Mouse (Mus musculus) neural tube, embryonic 13.5 days (tissue): ENCODE results near the gene St3gal3. TPM values are rescaled to one million over a fixed set of nuclear protein-coding genes. Genes with fewer than 3 reads are reported as not detected.

Experiments used
- ATAC-seq: fragments of 200-750 bp; cut with Nextera tagmentation; 2 replicates; pipeline ENCODE4 v1.8.0; 2017; ENCODE audit warnings: low read depth, mild to moderate bottlenecking, moderate TSS enrichment, moderate library complexity
- H3K27ac ChIP-seq: fragments of 300-500 bp; sonication (generic); replicated peaks from 2 replicates; pipeline ENCODE4 v1.5.1; 2015; ENCODE audit warnings: moderate library complexity, mild to moderate bottlenecking, inconsistent platforms
- H3K27me3 ChIP-seq: fragments of 300-500 bp; sonication (generic); 2 replicates; pipeline ENCODE4 v1.6.1; 2015; ENCODE audit warnings: mild to moderate bottlenecking, inconsistent platforms
- H3K36me3 ChIP-seq: fragments of 300-500 bp; sonication (generic); 2 replicates; pipeline ENCODE4 v1.6.1; 2015; ENCODE audit warnings: mild to moderate bottlenecking, inconsistent platforms
- H3K4me1 ChIP-seq: fragments of 300-500 bp; sonication (generic); replicated peaks from 2 replicates; pipeline ENCODE4 v1.6.1; 2015; ENCODE audit warnings: inconsistent platforms
- H3K4me2 ChIP-seq: fragments of 300-500 bp; sonication (generic); 2 replicates; pipeline ENCODE4 v1.6.1; 2015; ENCODE audit warnings: inconsistent platforms, mild to moderate bottlenecking, moderate library complexity
- H3K4me3 ChIP-seq: fragments of 300-500 bp; sonication (generic); 2 replicates; pipeline ENCODE4 v1.5.1; 2015; ENCODE audit warnings: mild to moderate bottlenecking, inconsistent platforms
- H3K9ac ChIP-seq: fragments of 300-500 bp; sonication (generic); 2 replicates; pipeline ENCODE4 v1.6.1; 2015; ENCODE audit warnings: moderate library complexity, mild to moderate bottlenecking, inconsistent platforms
- H3K9me3 ChIP-seq: fragments of 300-500 bp; sonication (generic); 2 replicates; pipeline ENCODE4 v1.6.1; 2016; ENCODE audit warnings: inconsistent platforms
- WGBS: fragments of 180-500 bp; shearing (Covaris S2); methylation state at CpG from one replicate; pipeline ENCODE4 v1.1.7; 2015; 5-methylcytosine and 5-hydroxymethylcytosine counted together
- polyA plus RNA-seq: library from polyadenylated mRNA; unstranded; fragments of >200 nt; fragmentation: Nextera tagmentation; extraction: Ambion mirVana; gene quantifications from 2 replicates; pipeline ENCODE4 v1.2.1, GENCODE M21; 2015

The St3gal3 gene
- polyA plus RNA-seq, 1 experiment from 2014 or later: 12.2 TPM

DNA sequence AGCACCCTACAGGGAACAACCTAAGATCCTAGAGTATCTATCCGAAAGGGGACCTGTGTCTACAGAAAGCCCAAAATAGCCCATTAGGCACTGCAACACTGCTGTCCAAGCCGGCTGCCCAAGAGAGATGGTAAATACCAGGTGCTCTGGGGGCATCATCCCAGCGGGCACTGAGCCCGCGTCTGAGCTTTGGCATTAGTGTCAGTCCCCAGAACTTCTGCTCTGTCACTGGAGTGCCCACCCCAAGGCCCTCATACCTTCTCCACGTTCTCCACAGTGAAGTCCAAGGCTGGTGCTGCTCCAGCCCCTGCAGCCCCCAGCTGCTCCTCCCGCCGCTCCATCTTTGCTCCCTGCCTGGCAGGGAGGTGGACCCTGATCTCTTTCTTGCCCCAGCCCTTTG is 220.7 kb downstream of the St3gal3 start:
- Histone ChIP-seq H3K4me3 (peak overlapping the region; percentile 63), H3K4me1 (peaks cover 64% of the 10 kb centered on the region), H3K36me3 (peaks cover 23% of the 10 kb centered on the region), H3K27ac (0 out of 2 replicates have a peak overlapping the region, but pooled peaks have one; percentile 85), H3K4me2 (peak overlapping the region; percentile 100), H3K9me3 (no peaks in the 10 kb centered on the region), H3K9ac (peak overlapping the region; percentile 96), H3K27me3 (no peaks in the 10 kb centered on the region)
- no peak for ATAC-seq
- 17% methylated on average over 8 of the region's 8 CpGs for WGBS

DNA sequence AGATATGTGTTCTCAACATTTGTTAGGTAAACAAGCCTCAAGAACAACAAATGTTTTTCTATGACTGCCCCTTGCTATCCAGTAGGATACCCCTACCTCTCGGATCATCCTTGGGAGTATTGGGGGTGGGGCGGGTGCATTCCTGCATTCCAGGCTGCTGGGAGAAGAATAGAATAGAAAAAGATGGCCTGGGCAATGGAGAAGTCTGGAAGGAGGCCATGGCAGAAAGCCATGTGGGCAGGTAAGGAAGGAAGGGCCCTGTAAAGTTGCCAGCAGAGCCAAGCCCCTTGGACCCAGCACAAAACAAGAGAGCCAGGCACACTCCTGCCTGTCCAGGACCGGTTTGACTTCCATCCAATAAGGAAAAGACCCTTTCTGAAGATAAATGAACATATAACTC is 221.3 kb downstream of the St3gal3 start:
- peak overlapping the region; percentile 63 for H3K4me3 ChIP-seq
- no peak overlapping the region for H3K27ac ChIP-seq
- peak overlapping the region; percentile 100 for H3K4me2 ChIP-seq
- no peaks in the 10 kb centered on the region for H3K27me3 ChIP-seq
- peaks cover 23% of the 10 kb centered on the region for H3K36me3 ChIP-seq
- peaks cover 70% of the 10 kb centered on the region for H3K4me1 ChIP-seq
- peak overlapping the region; percentile 96 for H3K9ac ChIP-seq
- no peak for ATAC-seq
- WGBS: 50% methylated on average over 3 of the region's 3 CpGs
- H3K9me3 ChIP-seq: no peaks in the 10 kb centered on the region

DNA sequence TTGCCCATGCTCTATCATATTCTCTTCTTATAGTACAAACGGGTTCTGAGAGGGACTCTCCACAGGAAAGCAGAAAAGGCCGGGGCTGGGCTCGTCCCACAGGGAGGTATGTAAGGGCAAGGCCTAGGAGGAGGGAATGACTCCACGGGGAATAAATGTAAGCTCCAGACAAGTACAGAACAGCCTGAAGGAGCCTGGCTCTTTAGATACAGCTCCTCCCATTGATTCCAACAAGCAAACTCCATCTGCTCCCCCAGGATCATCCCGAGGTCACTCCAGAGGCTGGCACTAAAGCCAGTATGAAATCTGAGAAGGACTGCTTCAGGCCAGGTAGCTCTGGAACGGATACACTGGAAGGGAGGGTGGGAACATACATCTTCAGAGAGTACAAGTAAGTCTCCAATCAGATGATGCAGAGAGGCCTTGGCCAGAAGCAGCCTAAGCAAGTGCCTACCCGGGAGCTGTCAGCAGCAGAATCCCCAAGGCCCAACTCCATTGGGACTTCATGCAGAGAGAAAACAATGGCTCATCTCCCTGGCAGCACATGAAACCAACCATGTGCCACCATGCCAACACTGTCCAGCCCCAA is 221.9 kb downstream of the St3gal3 start:
- peaks cover 77% of the 10 kb centered on the region for H3K4me1 ChIP-seq
- peak overlapping the region; percentile 63 for H3K4me3 ChIP-seq
- no peak for ATAC-seq
- H3K9ac ChIP-seq: peak overlapping the region; percentile 96
- no peaks in the 10 kb centered on the region for H3K27me3 ChIP-seq
- no peak overlapping the region for H3K27ac ChIP-seq
- 52% methylated on average over 7 of the region's 7 CpGs for WGBS
- no peaks in the 10 kb centered on the region for H3K9me3 ChIP-seq
- peaks cover 23% of the 10 kb centered on the region for H3K36me3 ChIP-seq
- peak overlapping the region; percentile 100 for H3K4me2 ChIP-seq

DNA sequence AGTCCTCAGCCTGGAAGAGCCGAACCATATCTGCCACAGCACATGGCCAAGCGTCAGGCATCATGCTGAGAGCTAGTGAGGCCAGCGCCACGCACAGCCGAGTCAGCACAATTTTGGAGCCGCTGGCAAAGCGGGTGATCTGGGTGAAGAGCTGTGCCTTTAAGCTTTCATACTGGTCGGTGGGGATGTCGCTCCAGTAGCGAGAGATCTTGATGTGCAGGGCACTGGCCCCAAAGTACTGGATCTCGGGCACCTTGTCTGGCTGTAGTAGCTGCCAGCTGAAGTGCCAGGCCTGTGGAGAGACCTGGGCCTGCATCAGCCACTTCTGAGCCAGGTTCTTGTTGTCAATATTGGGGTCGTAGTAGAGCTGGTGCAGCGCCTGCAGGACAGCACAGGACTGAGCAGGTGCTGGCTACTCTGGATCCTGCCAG is 222.6 kb downstream of the St3gal3 start:
- H3K4me1 ChIP-seq: peaks cover 81% of the 10 kb centered on the region
- H3K4me3 ChIP-seq: 0 out of 2 replicates have a peak overlapping the region, but pooled peaks have one; percentile 63
- H3K9ac ChIP-seq: peak overlapping the region; percentile 96; the same call in 1 of the 2 replicates
- no peaks in the 10 kb centered on the region for H3K27me3 ChIP-seq
- H3K27ac ChIP-seq: no peak overlapping the region
- no peaks in the 10 kb centered on the region for H3K9me3 ChIP-seq
- 90% methylated on average over 13 of the region's 13 CpGs for WGBS
- no peak for ATAC-seq
- peak overlapping the region; percentile 100 for H3K4me2 ChIP-seq
- peaks cover 23% of the 10 kb centered on the region for H3K36me3 ChIP-seq

DNA sequence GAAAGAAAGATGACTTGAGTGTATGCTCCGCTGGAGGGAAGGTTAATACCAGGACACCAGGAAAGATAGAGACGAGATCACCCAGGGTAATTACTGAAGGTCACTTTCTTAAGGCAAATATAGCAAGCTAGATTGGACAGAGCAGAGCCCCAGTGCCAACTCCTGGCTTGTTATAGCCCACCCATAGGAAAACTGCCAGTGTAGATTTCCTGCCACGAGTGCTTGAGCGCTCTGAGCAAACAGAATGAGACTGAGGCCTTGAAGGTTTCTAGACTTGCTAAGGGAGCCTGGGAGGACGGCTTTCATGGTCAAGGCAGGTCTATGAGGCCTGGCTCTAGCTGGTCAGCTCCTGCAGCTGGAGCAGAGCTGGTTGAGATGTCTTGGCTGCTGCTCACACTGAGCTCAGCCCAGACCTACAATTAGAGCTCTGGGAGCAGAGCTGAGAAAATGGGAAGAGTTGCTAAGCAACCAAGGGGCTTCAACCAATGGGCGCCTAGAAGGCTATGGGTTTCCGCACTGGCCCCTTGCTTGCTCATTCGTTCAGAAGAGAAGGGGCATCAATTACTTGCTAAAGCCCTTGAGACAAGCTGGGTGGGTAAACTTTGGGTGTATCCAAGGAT is 225.8 kb downstream of the St3gal3 start:
- peak overlapping the region; percentile 60 for H3K9ac ChIP-seq
- peaks cover 46% of the 10 kb centered on the region for H3K36me3 ChIP-seq
- H3K27ac ChIP-seq: peak overlapping the region; percentile 89
- peak; percentile 86 for ATAC-seq
- H3K9me3 ChIP-seq: no peaks in the 10 kb centered on the region
- no peaks in the 10 kb centered on the region for H3K27me3 ChIP-seq
- H3K4me2 ChIP-seq: peak overlapping the region; percentile 56
- H3K4me1 ChIP-seq: peaks cover 65% of the 10 kb centered on the region
- WGBS: 50% methylated on average over 8 of the region's 8 CpGs
- H3K4me3 ChIP-seq: peak overlapping the region; percentile 24

DNA sequence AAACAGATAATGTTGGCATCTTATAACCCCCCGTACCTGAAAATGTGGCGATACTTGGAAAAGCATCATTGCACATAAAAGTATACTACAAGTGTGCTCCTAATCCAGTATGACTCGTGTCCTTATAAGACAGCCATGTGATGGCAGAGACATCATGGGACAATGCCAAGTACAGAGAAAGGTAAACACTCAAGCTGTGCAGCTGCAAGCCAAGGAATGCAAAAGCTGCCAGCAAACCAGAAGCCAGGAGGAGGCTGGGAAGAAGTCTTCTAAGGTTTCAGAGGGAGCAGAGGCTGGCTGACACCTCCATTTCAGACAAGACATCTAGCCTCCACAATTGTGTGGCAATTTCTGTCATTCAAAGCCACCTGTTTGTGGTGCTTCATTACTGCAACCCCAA is 228.5 kb downstream of the St3gal3 start:
- WGBS: 91% methylated on average over 3 of the region's 3 CpGs
- H3K36me3 ChIP-seq: peaks cover 62% of the 10 kb centered on the region

DNA sequence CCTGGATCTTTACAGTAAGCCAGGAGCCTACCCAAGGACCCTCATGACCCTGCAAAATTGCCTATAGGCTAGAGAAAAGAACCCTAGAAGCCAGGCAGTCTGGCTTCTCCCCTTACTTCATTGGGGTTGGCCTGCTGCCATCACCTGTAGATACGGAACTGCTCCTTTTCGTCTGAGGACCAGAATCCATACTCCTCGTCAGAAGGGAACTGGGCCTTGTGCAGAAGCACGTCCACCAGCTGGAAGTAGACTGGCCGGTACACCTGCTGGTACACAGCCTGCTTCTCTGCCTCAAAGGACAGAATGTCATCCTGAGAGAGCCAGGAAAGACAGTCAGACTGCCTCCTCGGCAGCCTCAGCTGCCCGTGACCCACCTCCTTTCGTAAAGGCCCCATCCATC is 230.0 kb downstream of the St3gal3 start:
- 91% methylated on average over 8 of the region's 8 CpGs for WGBS
- no peaks in the 10 kb centered on the region for H3K27me3 ChIP-seq
- ATAC-seq: no peak
- H3K9ac ChIP-seq: no peak overlapping the region
- no peak overlapping the region for H3K4me2 ChIP-seq
- no peak overlapping the region for H3K27ac ChIP-seq
- no peaks in the 10 kb centered on the region for H3K9me3 ChIP-seq
- H3K36me3 ChIP-seq: peaks cover 65% of the 10 kb centered on the region
- H3K4me3 ChIP-seq: no peak overlapping the region
- peaks cover 24% of the 10 kb centered on the region for H3K4me1 ChIP-seq

More for the DNA sequence above, 228.5 kb downstream of the St3gal3 start:
- Histone ChIP-seq H3K27ac (no peak overlapping the region), H3K4me2 (no peak overlapping the region), H3K27me3 (no peaks in the 10 kb centered on the region), H3K4me1 (peaks cover 38% of the 10 kb centered on the region), H3K9me3 (no peaks in the 10 kb centered on the region), H3K9ac (no peak overlapping the region), H3K4me3 (no peak overlapping the region)
- ATAC-seq: no peak

DNA sequence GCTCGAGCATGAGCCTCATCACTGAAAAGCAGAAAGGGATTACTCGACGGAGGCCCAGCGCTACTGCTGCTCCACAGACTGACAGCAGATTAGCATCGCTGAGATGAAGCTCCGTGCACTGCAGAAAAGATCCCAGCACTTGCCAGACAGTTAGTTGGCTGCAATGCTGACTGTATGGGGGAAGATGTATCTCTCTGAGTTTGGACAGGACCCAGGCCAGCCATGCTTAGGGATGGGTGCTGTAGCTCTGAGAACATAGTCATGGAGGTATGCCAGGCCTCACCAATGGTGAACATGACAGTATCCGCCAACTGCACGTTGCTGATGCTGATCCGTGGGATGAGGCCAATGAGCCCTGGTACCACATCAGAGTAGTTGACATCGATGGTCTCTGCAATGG is 230.6 kb downstream of the St3gal3 start:
- Histone ChIP-seq H3K4me1 (peaks cover 17% of the 10 kb centered on the region), H3K9me3 (no peaks in the 10 kb centered on the region), H3K9ac (no peak overlapping the region), H3K27ac (no peak overlapping the region), H3K4me2 (no peak overlapping the region), H3K4me3 (no peak overlapping the region), H3K36me3 (peaks cover 72% of the 10 kb centered on the region), H3K27me3 (no peaks in the 10 kb centered on the region)
- ATAC-seq: no peak
- WGBS: 91% methylated on average over 10 of the region's 10 CpGs

DNA sequence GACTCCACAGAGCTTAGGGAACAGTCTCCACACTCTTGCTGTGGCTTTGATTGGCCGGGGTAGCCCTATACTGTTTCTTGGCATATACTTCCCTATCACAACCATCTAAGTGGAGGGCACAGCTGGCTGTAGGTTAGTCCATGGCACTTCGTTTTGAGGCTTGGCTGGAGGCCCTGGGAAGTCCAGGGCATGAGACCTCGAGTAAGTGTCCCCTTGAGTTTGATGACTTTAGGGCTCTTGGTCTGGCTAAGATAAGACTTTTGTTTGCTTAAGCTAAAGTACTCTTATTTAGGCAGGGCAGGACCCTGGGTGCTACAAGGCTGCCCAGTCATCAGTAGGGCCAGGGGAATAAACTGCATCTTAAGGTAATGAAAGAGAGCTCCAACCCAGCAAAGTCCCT is 236.6 kb downstream of the St3gal3 start:
- H3K36me3 ChIP-seq: peaks cover 94% of the 10 kb centered on the region
- no peak overlapping the region for H3K27ac ChIP-seq
- no peak overlapping the region for H3K9ac ChIP-seq
- H3K27me3 ChIP-seq: no peaks in the 10 kb centered on the region
- no peak overlapping the region for H3K4me2 ChIP-seq
- H3K4me1 ChIP-seq: no peaks in the 10 kb centered on the region
- WGBS: 91% methylated on average over 3 of the region's 3 CpGs
- no peaks in the 10 kb centered on the region for H3K9me3 ChIP-seq
- ATAC-seq: no peak
- H3K4me3 ChIP-seq: no peak overlapping the region

DNA sequence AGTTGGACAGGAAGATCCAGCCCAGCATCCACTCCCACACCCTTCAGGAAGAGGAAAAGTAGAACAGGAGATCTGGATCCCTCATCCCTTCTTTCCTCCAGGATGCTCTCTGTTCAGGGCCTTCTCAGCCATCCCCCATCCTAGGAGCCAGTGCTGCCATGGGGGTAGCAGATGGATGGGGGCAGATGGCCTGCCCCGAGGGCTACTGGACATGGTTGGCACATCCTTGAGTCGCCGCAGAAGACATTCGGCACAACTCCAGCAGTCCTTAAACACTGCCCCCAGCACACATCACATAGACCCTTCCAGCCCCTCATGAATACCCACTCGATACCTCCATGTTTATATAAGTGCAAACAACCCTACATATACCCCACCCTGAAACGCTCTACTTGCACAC is 238.7 kb downstream of the St3gal3 start:
- no peak overlapping the region for H3K4me3 ChIP-seq
- H3K36me3 ChIP-seq: peaks cover 73% of the 10 kb centered on the region
- ATAC-seq: no peak
- no peaks in the 10 kb centered on the region for H3K9me3 ChIP-seq
- H3K9ac ChIP-seq: no peak overlapping the region
- no peaks in the 10 kb centered on the region for H3K27me3 ChIP-seq
- H3K4me1 ChIP-seq: peaks cover 9% of the 10 kb centered on the region
- H3K27ac ChIP-seq: no peak overlapping the region
- no peak overlapping the region for H3K4me2 ChIP-seq
- WGBS: 97% methylated on average over 6 of the region's 6 CpGs

DNA sequence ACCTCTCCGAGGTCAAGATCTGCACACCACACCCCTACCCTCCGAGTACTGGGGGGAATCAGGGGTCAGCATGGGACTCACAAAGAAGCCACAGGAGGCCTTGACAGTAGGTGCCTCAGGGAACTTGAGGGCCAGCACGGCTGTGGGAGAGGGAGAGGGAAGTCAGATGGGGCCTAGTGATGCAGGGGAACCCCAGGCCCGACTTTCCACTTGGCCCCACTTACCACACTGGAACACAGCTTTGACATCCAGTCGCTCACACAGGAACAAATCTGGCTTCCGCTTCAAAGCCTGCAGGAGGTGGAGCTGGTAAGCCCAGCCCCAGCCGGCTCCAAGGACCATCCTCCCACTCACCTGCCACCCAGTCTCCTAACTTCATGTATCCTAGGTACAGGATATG is 239.4 kb downstream of the St3gal3 start:
- Histone ChIP-seq H3K9me3 (no peaks in the 10 kb centered on the region), H3K4me1 (peaks cover 14% of the 10 kb centered on the region), H3K27me3 (no peaks in the 10 kb centered on the region), H3K9ac (no peak overlapping the region), H3K4me3 (no peak overlapping the region), H3K36me3 (peaks cover 68% of the 10 kb centered on the region), H3K27ac (no peak overlapping the region), H3K4me2 (no peak overlapping the region)
- WGBS: 85% methylated on average over 7 of the region's 7 CpGs
- no peak for ATAC-seq

DNA sequence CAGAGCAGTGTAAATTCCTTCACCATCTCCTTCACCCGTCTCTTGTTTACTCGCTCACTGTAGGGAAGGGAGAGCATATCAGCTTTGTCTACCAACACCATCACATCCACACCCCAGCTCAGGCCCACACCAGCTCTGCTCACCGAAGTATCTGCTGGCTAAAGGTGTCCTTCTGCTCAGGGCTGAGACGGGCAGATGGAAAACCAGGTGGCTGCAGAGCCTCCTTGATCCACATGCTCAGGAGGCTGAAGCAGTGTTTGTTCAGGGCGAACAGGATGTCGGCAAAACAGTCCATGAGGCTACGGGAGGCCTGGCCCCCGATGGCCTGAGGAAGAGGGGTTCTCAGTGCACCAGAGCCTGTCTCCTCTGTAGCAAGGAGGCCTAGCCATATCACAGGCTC is 240.1 kb downstream of the St3gal3 start:
- no peak overlapping the region for H3K27ac ChIP-seq
- peaks cover 14% of the 10 kb centered on the region for H3K4me1 ChIP-seq
- H3K36me3 ChIP-seq: peaks cover 67% of the 10 kb centered on the region
- 85% methylated on average over 8 of the region's 8 CpGs for WGBS
- no peaks in the 10 kb centered on the region for H3K27me3 ChIP-seq
- H3K9ac ChIP-seq: no peak overlapping the region
- no peaks in the 10 kb centered on the region for H3K9me3 ChIP-seq
- H3K4me3 ChIP-seq: no peak overlapping the region
- ATAC-seq: no peak
- no peak overlapping the region for H3K4me2 ChIP-seq

DNA sequence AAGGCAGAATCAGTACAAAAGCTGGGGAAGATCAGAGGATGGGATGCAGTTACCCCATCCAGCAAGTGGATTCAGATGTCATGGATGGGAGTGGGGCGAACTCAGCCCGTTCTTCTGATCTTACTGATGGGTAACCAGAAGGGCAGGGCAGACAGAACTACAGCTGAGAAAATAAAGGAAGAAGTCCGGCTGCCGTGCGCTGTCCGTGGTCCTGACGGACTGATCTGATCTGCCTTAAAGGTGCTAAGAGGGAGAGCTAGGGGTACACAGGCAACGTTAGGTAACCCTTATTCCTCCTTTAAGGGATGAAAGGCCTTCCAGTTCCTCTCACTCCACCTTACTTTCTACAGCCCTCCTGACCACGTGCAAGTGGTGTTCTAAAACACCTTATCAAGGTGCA is 241.3 kb downstream of the St3gal3 start:
- H3K27ac ChIP-seq: no peak overlapping the region
- no peak overlapping the region for H3K4me3 ChIP-seq
- H3K4me1 ChIP-seq: peaks cover 14% of the 10 kb centered on the region
- H3K27me3 ChIP-seq: no peaks in the 10 kb centered on the region
- WGBS: 27% methylated on average over 9 of the region's 9 CpGs
- H3K9ac ChIP-seq: no peak overlapping the region
- H3K4me2 ChIP-seq: no peak overlapping the region
- ATAC-seq: no peak
- no peaks in the 10 kb centered on the region for H3K9me3 ChIP-seq
- peaks cover 66% of the 10 kb centered on the region for H3K36me3 ChIP-seq
